Mouse (Mus musculus): ENCODE data around the gene Capn7. TPM values are rescaled to one million over a fixed set of nuclear protein-coding genes. Genes with fewer than 3 reads are reported as not detected.

The Capn7 gene
- polyA plus RNA-seq, 1 experiment from 2014 or later = 41.9 TPM

GRCm38 (mm10) chr14:31413475-31414086 lies 77.1 kb downstream of the Capn7 start:
- ATAC-seq (replicated peaks; ENCODE audit: extremely low read depth, insufficient read depth, low FRiP score) = no peak
- H3K4me1 ChIP-seq (ENCODE audit: control insufficient read depth, insufficient read depth, low read length) = peaks cover 58% of the 10 kb centered on the region
- H3K27me3 ChIP-seq (ENCODE audit: control insufficient read depth, insufficient read depth, low read length) = no peaks in the 10 kb centered on the region
- no peak overlapping the region for H3K9ac ChIP-seq (ENCODE audit: low read length)
- 61% methylated on average over 6 of the region's 6 CpGs for WGBS
- no peaks in the 10 kb centered on the region for H3K9me3 ChIP-seq (replicated peaks; ENCODE audit: control insufficient read depth, low read length)
- no peak overlapping the region; the same call in 1 of the 2 replicates for H3K27ac ChIP-seq (ENCODE audit: low read length)
- H3K4me3 ChIP-seq (ENCODE audit: low read length) = no peak overlapping the region
- H3K36me3 ChIP-seq (ENCODE audit: control insufficient read depth, insufficient read depth) = no peaks in the 10 kb centered on the region
- H3K4me2 ChIP-seq (ENCODE audit: low read depth, low read length) = no peak overlapping the region

DNA sequence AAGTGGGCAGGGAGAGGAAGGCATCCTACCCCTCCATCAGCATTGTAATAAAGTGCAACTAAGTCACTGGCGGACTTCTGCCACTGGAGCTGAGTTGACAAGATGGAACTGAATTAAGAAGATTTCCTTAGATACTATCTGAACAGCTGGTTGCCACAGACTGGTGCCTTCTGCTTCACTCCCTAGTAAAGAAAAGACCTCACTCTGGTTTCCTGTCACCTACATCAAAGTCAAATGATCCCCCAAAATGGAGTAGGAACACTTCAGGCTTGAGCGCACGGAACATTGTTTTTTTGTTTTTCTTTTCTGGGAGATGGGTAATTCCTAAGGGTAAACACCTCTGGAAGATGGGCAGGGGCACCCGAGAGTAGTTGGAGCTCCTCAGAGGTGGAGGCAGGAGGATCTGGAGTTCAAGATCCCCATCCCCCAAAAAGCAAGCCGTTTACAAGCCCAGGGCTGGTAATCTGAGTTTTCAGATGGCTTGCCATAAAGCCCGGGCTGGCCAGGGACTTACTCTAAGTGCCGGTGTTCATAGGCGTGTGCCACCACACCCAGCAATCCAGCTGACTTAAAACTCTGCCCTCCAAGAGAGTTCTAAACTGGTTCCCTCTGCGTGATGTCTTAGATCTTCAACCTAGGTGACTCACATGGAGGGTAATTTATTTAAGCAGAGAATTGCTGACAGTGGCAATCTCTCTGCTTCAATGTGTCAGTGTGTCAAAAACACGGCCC lies 78.0 kb downstream of the Capn7 start:
- Histone ChIP-seq H3K9me3 (replicated peaks; ENCODE audit: control insufficient read depth, low read length) (no peaks in the 10 kb centered on the region), H3K27me3 (ENCODE audit: control insufficient read depth, insufficient read depth, low read length) (no peaks in the 10 kb centered on the region), H3K4me3 (ENCODE audit: low read length) (no peak overlapping the region), H3K9ac (ENCODE audit: low read length) (peak overlapping the region; percentile 14; the same call in 1 of the 2 replicates), H3K27ac (ENCODE audit: low read length) (peak overlapping the region; percentile 73), H3K4me1 (ENCODE audit: control insufficient read depth, insufficient read depth, low read length) (peaks cover 51% of the 10 kb centered on the region), H3K36me3 (ENCODE audit: control insufficient read depth, insufficient read depth) (no peaks in the 10 kb centered on the region), H3K4me2 (ENCODE audit: low read depth, low read length) (peak overlapping the region; percentile 5; the same call in 1 of the 2 replicates)
- ATAC-seq (replicated peaks; ENCODE audit: extremely low read depth, insufficient read depth, low FRiP score) = no peak
- WGBS = 52% methylated on average over 10 of the region's 10 CpGs

DNA sequence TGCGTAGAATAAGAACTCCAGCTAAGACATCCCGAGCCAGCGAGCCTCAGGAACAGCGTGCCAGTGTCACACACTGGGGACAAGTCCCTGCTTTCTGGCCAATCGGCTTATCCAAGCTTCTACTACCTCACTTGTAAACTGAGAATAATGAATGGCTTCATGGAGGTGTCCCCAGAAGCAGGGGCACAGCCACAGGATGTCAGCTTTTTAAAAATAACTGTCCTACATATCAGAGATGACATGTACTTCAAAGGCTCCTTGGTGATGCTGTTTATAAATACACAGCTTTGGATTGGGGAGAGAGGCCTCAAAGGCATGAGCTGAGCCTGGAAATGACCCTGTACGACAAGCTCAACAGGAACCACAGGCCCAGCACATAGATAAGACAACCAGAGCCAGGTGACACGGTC lies 78.5 kb downstream of the Capn7 start:
- 26% methylated on average over 7 of the region's 7 CpGs for WGBS
- no peaks in the 10 kb centered on the region for H3K27me3 ChIP-seq (ENCODE audit: control insufficient read depth, insufficient read depth, low read length)
- peak overlapping the region; percentile 5; the same call in 1 of the 2 replicates for H3K4me2 ChIP-seq (ENCODE audit: low read depth, low read length)

DNA sequence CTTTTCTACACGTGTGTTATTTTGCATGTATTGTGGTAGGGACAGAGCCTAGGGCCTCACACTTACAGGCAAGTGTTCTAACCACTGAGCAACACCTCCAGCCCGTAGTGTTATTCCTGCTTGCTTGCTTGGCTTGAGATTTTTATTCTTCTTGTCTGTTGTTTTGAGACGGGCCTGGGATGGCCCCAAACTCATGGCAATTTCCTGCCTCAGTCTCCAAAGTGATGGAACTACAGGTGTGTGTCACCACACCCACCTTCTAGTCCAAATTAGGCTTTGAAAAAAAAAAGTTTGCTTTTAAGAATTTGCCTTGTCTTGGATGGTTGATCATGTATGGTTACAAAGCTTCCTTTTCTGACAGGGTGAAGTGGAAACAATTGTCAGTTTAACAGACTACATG lies 80.0 kb downstream of the Capn7 start:
- no peak for ATAC-seq (replicated peaks; ENCODE audit: extremely low read depth, insufficient read depth, low FRiP score)
- Histone ChIP-seq H3K9me3 (replicated peaks; ENCODE audit: control insufficient read depth, low read length) (no peaks in the 10 kb centered on the region), H3K36me3 (ENCODE audit: control insufficient read depth, insufficient read depth) (no peaks in the 10 kb centered on the region), H3K4me3 (ENCODE audit: low read length) (no peak overlapping the region), H3K4me2 (ENCODE audit: low read depth, low read length) (no peak overlapping the region), H3K4me1 (ENCODE audit: control insufficient read depth, insufficient read depth, low read length) (peaks cover 65% of the 10 kb centered on the region), H3K27me3 (ENCODE audit: control insufficient read depth, insufficient read depth, low read length) (no peaks in the 10 kb centered on the region), H3K9ac (ENCODE audit: low read length) (no peak overlapping the region), H3K27ac (ENCODE audit: low read length) (no peak overlapping the region)
- 80% methylated on average over 3 of the region's 3 CpGs for WGBS

More for the DNA sequence above, 78.5 kb downstream of the Capn7 start:
- no peak overlapping the region for H3K9ac ChIP-seq (ENCODE audit: low read length)
- H3K27ac ChIP-seq (ENCODE audit: low read length) = peak overlapping the region; percentile 73
- H3K36me3 ChIP-seq (ENCODE audit: control insufficient read depth, insufficient read depth) = no peaks in the 10 kb centered on the region
- peaks cover 55% of the 10 kb centered on the region for H3K4me1 ChIP-seq (ENCODE audit: control insufficient read depth, insufficient read depth, low read length)
- peak; percentile 47 for ATAC-seq (replicated peaks; ENCODE audit: extremely low read depth, insufficient read depth, low FRiP score)
- H3K4me3 ChIP-seq (ENCODE audit: low read length) = no peak overlapping the region
- H3K9me3 ChIP-seq (replicated peaks; ENCODE audit: control insufficient read depth, low read length) = no peaks in the 10 kb centered on the region

DNA sequence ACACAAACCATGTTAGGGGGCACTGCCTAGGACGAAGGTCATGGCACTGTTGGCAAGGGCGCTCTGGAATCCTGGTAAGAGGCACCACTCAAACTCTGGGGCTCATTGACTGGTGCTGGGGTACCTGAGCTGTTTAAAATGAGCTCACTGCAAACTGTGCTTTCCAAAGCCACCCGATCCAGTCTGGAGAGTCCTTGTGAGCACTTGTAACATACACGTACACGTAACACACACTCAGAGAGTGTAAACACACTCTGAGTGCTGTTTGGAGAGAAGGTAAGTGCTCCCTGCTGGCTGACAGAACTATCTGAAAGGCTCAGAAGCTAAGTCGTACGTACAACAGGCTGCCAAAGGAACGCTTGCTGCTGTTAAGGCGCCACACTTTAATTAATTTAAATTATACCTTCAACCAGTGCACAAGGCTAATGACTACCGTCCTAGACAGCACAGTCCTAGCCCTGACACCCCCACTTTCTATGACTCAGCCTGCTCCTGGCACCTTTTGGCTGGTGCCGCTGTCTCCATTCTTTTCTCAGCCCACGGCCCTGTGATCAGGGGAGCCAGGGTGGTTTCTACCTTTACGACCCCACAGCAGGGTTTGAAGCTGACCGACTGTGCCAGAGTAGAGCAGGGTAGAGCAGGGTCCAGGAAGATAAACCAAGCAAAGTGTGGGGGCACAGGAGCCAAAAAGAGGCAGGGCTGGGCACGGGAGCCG lies 80.6 kb downstream of the Capn7 start:
- 0 out of 2 replicates have a peak overlapping the region, but pooled peaks have one; percentile 4 for H3K27ac ChIP-seq (ENCODE audit: low read length)
- H3K27me3 ChIP-seq (ENCODE audit: control insufficient read depth, insufficient read depth, low read length) = no peaks in the 10 kb centered on the region
- WGBS = 72% methylated on average over 16 of the region's 16 CpGs
- peaks cover 65% of the 10 kb centered on the region for H3K4me1 ChIP-seq (ENCODE audit: control insufficient read depth, insufficient read depth, low read length)
- 0 out of 2 replicates have a peak, but pooled peaks have one; percentile 6 for ATAC-seq (replicated peaks; ENCODE audit: extremely low read depth, insufficient read depth, low FRiP score)
- H3K4me2 ChIP-seq (ENCODE audit: low read depth, low read length) = no peak overlapping the region
- no peaks in the 10 kb centered on the region for H3K36me3 ChIP-seq (ENCODE audit: control insufficient read depth, insufficient read depth)
- no peaks in the 10 kb centered on the region for H3K9me3 ChIP-seq (replicated peaks; ENCODE audit: control insufficient read depth, low read length)
- H3K4me3 ChIP-seq (ENCODE audit: low read length) = no peak overlapping the region
- H3K9ac ChIP-seq (ENCODE audit: low read length) = no peak overlapping the region

- H3K9ac ChIP-seq (ENCODE audit: low read length) = no peak overlapping the region
- H3K27ac ChIP-seq (ENCODE audit: low read length) = no peak overlapping the region
- ATAC-seq (replicated peaks; ENCODE audit: extremely low read depth, insufficient read depth, low FRiP score) = no peak
- H3K27me3 ChIP-seq (ENCODE audit: control insufficient read depth, insufficient read depth, low read length) = no peaks in the 10 kb centered on the region
- H3K4me3 ChIP-seq (ENCODE audit: low read length) = no peak overlapping the region
- H3K36me3 ChIP-seq (ENCODE audit: control insufficient read depth, insufficient read depth) = no peaks in the 10 kb centered on the region
- peaks cover 63% of the 10 kb centered on the region for H3K4me1 ChIP-seq (ENCODE audit: control insufficient read depth, insufficient read depth, low read length)
- WGBS = 39% methylated on average over 4 of the region's 4 CpGs
- H3K9me3 ChIP-seq (replicated peaks; ENCODE audit: control insufficient read depth, low read length) = no peaks in the 10 kb centered on the region
- no peak overlapping the region for H3K4me2 ChIP-seq (ENCODE audit: low read depth, low read length)
Measured at GRCm38 (mm10) chr14:31419279-31419678, 82.8 kb downstream of the Capn7 start.

GRCm38 (mm10) chr14:31420135-31420534 lies 83.7 kb downstream of the Capn7 start:
- H3K27me3 ChIP-seq (ENCODE audit: control insufficient read depth, insufficient read depth, low read length) = no peaks in the 10 kb centered on the region
- H3K4me3 ChIP-seq (ENCODE audit: low read length) = no peak overlapping the region
- WGBS = 88% methylated on average over 8 of the region's 8 CpGs
- peaks cover 54% of the 10 kb centered on the region for H3K4me1 ChIP-seq (ENCODE audit: control insufficient read depth, insufficient read depth, low read length)
- H3K9ac ChIP-seq (ENCODE audit: low read length) = no peak overlapping the region
- no peak overlapping the region for H3K4me2 ChIP-seq (ENCODE audit: low read depth, low read length)
- H3K27ac ChIP-seq (ENCODE audit: low read length) = no peak overlapping the region
- ATAC-seq (replicated peaks; ENCODE audit: extremely low read depth, insufficient read depth, low FRiP score) = no peak
- no peaks in the 10 kb centered on the region for H3K9me3 ChIP-seq (replicated peaks; ENCODE audit: control insufficient read depth, low read length)
- H3K36me3 ChIP-seq (ENCODE audit: control insufficient read depth, insufficient read depth) = no peaks in the 10 kb centered on the region

- WGBS = 75% methylated on average over 7 of the region's 7 CpGs
- Histone ChIP-seq H3K9ac (ENCODE audit: low read length) (no peak overlapping the region), H3K36me3 (ENCODE audit: control insufficient read depth, insufficient read depth) (no peaks in the 10 kb centered on the region), H3K27me3 (ENCODE audit: control insufficient read depth, insufficient read depth, low read length) (no peaks in the 10 kb centered on the region), H3K9me3 (replicated peaks; ENCODE audit: control insufficient read depth, low read length) (peaks cover 2% of the 10 kb centered on the region), H3K4me2 (ENCODE audit: low read depth, low read length) (no peak overlapping the region), H3K4me3 (ENCODE audit: low read length) (no peak overlapping the region), H3K4me1 (ENCODE audit: control insufficient read depth, insufficient read depth, low read length) (peaks cover 50% of the 10 kb centered on the region), H3K27ac (ENCODE audit: low read length) (no peak overlapping the region)
- no peak for ATAC-seq (replicated peaks; ENCODE audit: extremely low read depth, insufficient read depth, low FRiP score)
Measured at GRCm38 (mm10) chr14:31420562-31420961, 84.1 kb downstream of the Capn7 start.

- WGBS = 76% methylated on average over 7 of the region's 7 CpGs
- Histone ChIP-seq H3K4me3 (ENCODE audit: low read length) (no peak overlapping the region), H3K4me2 (ENCODE audit: low read depth, low read length) (no peak overlapping the region), H3K27me3 (ENCODE audit: control insufficient read depth, insufficient read depth, low read length) (no peaks in the 10 kb centered on the region), H3K27ac (ENCODE audit: low read length) (no peak overlapping the region), H3K36me3 (ENCODE audit: control insufficient read depth, insufficient read depth) (0 out of 2 replicates have a peak, but pooled peaks cover 3% of the 10 kb centered on the region), H3K4me1 (ENCODE audit: control insufficient read depth, insufficient read depth, low read length) (peaks cover 46% of the 10 kb centered on the region), H3K9me3 (replicated peaks; ENCODE audit: control insufficient read depth, low read length) (peaks cover 7% of the 10 kb centered on the region), H3K9ac (ENCODE audit: low read length) (no peak overlapping the region)
- no peak for ATAC-seq (replicated peaks; ENCODE audit: extremely low read depth, insufficient read depth, low FRiP score)
Measured at GRCm38 (mm10) chr14:31420985-31421384, 84.5 kb downstream of the Capn7 start.
